Mouse (Mus musculus): ENCODE data around the gene Gse1. TPM values are rescaled to one million over a fixed set of nuclear protein-coding genes. Genes with fewer than 3 reads are reported as not detected.

The Gse1 gene
- polyA plus RNA-seq, 1 experiment from 2014 or later: 10.8 TPM

Small RNA genes lying within 50 kb of the gene (microRNA-seq; reads per million reads assigned to microRNA genes)
- not detected for gene Gm22715
- not detected for gene Mir7687

Other genes with a start within 250 kb of the Gse1 start
- 33.5 and 34.5 TPM in 2 replicates for gene Crispld2, start 236.0 kb upstream of the Gse1 start, polyA plus RNA-seq (2015; fragmentation: Nextera tagmentation; extraction: Ambion mirVana)
- 32.1 and 35.3 TPM in 2 replicates for gene Zdhhc7, start 127.0 kb upstream of the Gse1 start, polyA plus RNA-seq (2015; fragmentation: Nextera tagmentation; extraction: Ambion mirVana)
- 6.5 and 6.7 TPM in 2 replicates for gene 6430548M08Rik, start 114.3 kb upstream of the Gse1 start, polyA plus RNA-seq (2015; fragmentation: Nextera tagmentation; extraction: Ambion mirVana)
- gene Fam92b, start 51.0 kb upstream of the Gse1 start, polyA plus RNA-seq (2015; fragmentation: Nextera tagmentation; extraction: Ambion mirVana): 0.80 and 0.94 TPM in 2 replicates

Data from stomach, embryonic 15.5 days (tissue).